Mouse (Mus musculus): ENCODE measurements at regions not wholly inside any gene's neighbourhood (a gene's known extent, or its start where the extent isn't known, plus 50 kb on each side); places are given as distances from the start of the nearest gene placed in this dataset.

DNA sequence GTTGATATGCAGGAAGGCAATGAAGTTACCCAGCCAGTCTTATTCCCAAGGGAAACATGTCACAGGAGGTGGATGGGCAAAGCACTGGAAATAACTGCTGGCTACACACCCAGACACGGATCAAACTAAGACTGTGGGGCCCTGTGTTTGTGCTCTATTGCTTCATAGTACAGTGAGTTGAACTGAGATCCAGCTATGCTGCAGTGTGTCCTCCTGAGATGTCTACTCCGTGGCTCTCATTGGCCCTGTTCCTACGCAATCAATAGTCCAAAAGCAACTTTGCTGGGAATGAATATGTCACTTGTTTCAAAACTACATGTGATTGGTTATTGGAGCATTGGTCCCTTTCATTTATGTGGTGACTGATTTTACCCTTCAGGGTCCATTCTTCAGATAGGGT is 213.8 kb upstream of the Bmp2 start:
- no peak for TF ChIP-seq GATA1 (IDR thresholded peaks at IDR 0.05; ENCODE audit: low read length)
- TF ChIP-seq TAL1 (IDR thresholded peaks at IDR 0.05; ENCODE audit: low read length) = no peak

Data from erythroblast, embryonic 14.5 days (primary cell).